Mouse (Mus musculus) retina, postnatal 7 days (tissue): Measurements from ENCODE around the gene Bpifb5.
"Not testable (repeated sequence)": the region's sequence is repeated elsewhere in the genome, so short reads cannot be mapped to it uniquely, and the experiment has no call there.

Source experiments
- DNase-seq: peaks from one replicate; pipeline ENCODE4 v3.0.0-alpha.2; 2012; ENCODE audit warnings: low read depth, low spot score

Bpifb5 gene

DNA sequence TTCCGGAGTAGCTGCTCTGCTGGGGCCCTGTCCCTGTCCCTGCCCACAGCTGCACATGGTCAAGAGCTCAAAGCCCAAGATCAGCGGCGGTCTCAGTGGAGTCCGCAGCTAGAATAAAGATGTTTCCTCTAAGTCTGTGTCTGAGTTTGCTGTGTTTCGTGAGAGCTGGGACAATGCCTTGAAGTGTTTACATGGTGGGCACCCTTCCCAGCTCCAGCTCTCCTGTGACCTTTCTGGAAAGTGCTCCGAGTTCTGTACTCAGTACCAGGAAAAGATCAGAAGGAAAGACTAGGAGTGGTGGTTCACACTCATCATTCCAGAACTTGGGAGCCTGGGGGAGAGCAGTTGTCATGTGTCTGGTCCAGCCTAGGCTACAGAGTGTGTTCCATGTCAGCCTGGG, 17.2 kb downstream of the Bpifb5 start:
- no peak for DNase-seq

DNA sequence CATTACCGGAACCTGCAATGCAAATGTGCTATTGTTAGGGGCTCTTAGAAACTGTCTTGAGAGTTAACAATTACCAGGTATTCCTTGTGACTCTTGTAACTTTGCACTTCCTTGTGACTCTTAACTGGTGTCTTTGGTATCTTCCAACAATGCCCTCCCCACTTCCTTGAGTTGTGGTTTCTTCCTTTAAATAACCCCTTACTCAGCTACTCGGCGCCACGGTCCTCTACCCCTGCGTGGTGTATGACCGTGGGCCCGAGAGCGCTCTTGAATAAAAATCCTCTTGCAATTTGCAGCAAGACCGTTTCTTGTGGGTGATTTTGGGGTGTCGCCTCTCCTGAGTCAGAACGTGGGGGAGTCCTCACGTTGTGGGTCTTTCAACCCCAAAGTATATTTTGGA, 19.2 kb downstream of the Bpifb5 start:
- DNase-seq = not testable (repeated sequence)

DNA sequence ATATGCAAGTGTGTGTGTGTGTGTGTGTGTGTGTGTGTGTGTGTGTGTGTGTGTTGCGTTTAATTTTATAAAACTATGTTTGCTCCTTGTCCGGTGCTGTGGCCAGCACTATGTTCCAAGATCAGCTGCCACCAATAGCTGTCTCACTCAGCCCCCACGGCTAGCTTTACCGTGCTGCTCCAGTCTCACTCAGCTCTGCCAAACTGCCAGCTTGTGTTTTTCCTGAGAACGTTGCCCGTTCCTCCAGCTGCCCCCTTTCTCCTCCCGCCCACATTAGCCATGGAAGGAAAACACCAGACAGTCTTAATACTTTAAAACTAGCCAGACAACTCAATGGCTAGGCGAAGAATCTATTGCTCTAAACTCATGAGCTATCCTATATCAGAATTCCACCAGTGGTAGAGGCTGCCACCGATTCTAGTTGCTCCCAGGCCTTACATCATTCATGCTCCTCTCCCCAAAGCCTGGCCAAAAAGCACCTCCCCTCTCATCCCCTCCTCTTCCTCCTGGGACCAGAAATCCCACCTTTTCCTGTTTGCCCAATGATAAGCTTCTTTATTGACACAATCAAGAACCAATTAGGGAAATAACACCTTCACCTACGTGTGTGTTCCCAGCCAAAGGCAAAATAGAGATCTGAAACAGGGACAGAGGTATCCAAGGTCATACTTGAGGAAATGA, 20.0 kb downstream of the Bpifb5 start:
- DNase-seq = no peak

DNA sequence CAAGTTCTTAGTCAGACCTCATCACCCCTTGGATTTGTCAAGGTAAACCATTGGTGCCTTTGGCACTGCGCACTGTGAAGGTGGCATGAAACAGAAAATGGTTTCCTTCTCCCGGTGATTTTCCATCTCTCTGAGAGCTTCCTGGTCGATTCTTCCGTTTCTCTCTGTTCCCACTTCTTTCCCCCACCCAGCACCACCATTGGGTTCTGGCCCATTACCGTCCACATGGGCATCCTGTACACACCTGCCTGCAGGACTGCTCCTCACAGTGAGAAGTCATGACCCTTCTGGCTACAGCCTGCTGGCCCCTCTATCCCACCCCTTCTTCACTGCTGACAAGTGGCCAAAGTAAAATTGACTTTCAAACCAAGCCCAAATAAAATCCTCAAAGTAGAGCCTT, 21.8 kb downstream of the Bpifb5 start:
- DNase-seq = no peak

DNA sequence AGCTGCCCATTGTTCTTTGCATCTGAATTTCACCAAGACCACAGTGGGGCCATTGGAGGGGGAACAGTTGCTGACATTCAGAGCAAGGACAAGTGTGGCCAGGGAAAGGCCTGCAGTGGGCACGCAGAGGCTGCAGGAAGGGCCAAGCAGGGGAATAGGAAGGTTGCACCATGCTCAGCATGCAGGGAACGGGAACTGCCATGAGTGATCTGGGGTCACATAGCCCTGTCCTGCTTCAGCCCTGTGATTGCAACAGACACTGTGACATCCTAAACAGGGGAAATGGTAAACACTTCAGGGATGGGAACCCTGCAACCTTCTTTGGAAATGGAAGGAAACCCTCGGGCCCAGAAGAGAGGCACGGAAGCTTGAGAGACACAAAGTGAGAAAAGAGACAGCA, 31.7 kb downstream of the Bpifb5 start:
- DNase-seq = not testable (repeated sequence)

DNA sequence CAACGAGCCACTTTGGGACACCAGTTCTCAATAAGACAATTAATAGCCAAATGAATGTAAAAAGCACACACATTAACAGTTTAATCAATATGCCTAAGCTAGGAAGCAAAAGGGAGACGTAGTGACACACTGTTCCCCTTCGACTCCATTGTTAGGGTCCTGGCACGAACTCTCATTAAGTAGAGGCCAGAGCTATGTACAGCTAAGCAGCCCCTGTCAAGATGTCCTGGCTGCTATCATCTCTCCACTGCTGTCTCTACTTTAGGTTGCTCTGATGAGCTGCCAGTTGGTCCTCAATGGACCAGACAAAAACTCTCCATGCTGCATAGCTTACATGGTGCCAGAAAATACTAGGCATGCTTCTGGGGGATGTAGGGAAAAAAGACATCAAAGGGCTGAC, 32.2 kb downstream of the Bpifb5 start:
- DNase-seq = no peak

DNA sequence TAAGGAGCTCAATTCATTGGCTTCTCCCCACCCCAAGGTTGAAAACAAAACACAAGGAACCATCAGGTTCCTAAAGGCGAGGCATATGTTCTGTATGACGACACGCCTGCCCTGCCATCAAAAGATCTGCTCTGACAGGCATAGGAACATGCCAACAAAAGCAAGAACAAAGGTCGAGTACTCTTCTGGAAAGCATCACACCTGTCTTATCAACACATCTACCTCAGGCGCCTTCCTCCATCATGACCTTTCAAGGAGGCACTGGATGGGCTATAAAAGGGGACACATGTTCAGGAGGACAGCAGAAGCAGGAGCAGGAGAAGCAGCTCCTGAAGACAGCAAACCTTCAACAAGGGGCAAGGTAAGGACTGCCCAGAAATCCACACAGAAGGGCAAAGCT, 34.0 kb downstream of the Bpifb5 start, which contains the start of gene Bpifb9a:
TSS of gene Bpifb9a (plus strand) at position 301 of the 400 bp plus-strand sequence.
- not testable (repeated sequence) for DNase-seq

DNA sequence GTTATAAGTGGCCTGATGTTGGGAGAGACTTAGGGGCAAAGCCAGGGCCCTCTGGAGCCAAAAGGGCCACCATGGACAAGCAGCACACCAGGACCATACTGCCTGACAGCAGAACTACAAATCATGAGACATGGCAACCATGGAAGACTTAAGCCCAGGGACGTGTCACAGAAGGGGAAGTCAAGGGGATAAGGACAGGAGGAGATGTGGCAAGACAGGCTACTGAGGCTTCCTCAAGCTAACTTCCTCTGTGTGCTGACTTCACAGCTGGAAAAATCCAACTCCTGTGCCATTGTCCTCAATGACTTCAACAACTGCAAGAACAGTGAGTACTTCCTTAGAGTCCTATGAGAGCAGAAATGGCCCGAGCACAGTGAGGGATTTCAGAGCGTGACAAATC, 40.9 kb downstream of the Bpifb5 start:
- DNase-seq = not testable (repeated sequence)
